Mouse (Mus musculus): ENCODE data around the gene Armc5. TPM values are rescaled to one million over a fixed set of nuclear protein-coding genes. Genes with fewer than 3 reads are reported as not detected.

Gene Armc5
- polyA plus RNA-seq, 2 experiments = 4.6 to 5.2 TPM

DNA sequence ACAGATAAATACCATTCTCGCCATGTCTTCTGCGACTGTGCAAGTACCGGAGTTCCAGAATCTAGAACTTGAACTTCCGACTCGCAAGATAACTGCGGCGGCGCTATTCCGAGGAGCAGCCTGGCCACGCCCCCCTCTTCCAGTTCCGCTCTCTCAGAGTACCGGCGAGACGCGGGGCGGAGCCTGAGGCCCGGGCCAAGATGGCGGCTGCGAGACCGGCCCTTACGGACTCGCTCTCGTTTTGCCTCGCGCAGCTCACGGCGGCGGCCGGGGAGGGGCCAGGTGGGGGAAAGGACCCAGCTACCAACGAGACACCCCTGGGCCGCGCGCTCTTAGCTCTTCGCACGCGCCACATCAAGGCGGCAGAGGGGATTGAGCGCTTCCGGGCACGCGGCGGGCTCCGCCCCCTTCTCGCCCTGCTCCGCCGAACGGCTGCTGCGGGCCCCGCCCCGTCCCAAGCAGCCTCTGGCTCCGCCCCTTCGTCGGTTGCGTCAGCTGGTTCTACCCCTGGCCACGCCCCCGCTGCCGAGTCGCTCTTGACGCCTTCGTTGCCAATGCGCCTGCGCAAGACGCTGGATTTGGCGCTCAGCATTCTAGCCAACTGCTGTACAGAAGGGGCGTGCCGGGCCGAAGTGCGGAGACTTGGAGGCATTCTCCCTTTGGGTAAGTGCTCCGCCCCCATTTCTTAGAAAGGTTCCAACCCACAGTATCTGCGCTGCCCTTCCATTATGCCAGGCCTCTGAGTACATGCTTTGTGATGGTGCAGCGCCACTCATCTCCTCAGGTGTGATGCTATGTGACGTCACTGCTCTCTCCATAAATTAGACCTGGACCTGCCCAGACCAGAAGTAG, 1.0 kb downstream of the Armc5 start, which contains the start of gene 9130023H24Rik:
Gene 9130023H24Rik, minus strand, starts transcription at position 105 of the 852 bp plus-strand sequence.
- DNase-seq (ENCODE audit: low read depth in 3 of 3, low spot score in 3 of 3) = peak; percentile 99 to 100 (median 99)
- Histone ChIP-seq H3K27ac (peak within 1 kb of the TSS; percentile 95), H3K4me3 (ENCODE audit: insufficient read depth in 1 of 2, low read depth in 2 of 2, low read length in 2 of 2) (peak within 1 kb of the TSS; percentile 71 to 97), H3K27me3 (ENCODE audit: control insufficient read depth, insufficient read depth, low read length) (no peaks in the 10 kb centered on the region), H3K9me3 (ENCODE audit: control insufficient read depth, low read length) (no peaks in the 10 kb centered on the region), H3K9ac (replicated peaks) (peak within 1 kb of the TSS; percentile 88), H3K36me3 (replicated peaks; ENCODE audit: control insufficient read depth, insufficient read depth, low read depth) (peaks cover 5% of the 10 kb centered on the region), H3K4me1 (replicated peaks; ENCODE audit: control insufficient read depth in 2 of 2, insufficient read depth in 2 of 2, low read length in 1 of 2) (peaks cover 9 to 10% of the 10 kb centered on the region in 2 experiments), H3K4me2 (ENCODE audit: low read depth) (peak within 1 kb of the TSS; percentile 74)
- under 1% methylated on average over 72 of the region's 72 CpGs for WGBS (ENCODE audit: insufficient replicate concordance)
- TF ChIP-seq EP300 (IDR thresholded peaks at IDR 0.05; ENCODE audit: low read depth) = no peak; the same call in 1 of the 2 replicates
- peak; percentile 47; the same call in 1 of the 2 replicates for TF ChIP-seq CTCF (IDR thresholded peaks at IDR 0.05; ENCODE audit: low read depth)
- ATAC-seq (ENCODE audit: insufficient read depth) = peak; percentile 87

DNA sequence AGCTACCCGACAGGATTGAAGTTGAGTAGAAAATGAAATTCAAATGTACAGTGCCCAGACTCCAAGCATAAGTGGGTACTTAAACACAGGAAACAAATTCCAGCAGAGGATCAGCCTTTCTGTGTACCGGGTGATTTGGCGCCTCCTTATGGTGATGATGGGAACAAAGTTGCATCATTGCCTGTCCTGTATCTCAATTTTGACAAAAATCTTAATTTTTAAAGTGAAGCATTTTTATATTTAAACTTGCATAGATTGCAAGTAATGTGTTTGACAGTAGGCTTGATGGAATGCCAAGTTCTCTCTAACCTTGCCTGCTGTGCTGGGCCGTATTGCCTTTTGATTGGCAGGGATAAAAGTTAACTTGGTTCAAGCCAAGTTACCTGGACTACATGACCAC, 1.8 kb downstream of the Armc5 start:
- H3K9me3 ChIP-seq (ENCODE audit: control insufficient read depth, low read length) = no peaks in the 10 kb centered on the region
- peak overlapping the region; percentile 67 for H3K4me2 ChIP-seq (ENCODE audit: low read depth)
- no peaks in the 10 kb centered on the region for H3K27me3 ChIP-seq (ENCODE audit: control insufficient read depth, insufficient read depth, low read length)
- H3K9ac ChIP-seq (replicated peaks) = peak overlapping the region; percentile 52
- DNase-seq (ENCODE audit: low read depth in 3 of 3, low spot score in 3 of 3) = peak; percentile 52 to 63 (median 57)
- TF ChIP-seq CTCF (IDR thresholded peaks at IDR 0.05; ENCODE audit: low read depth) (peak; percentile 63; the same call in 1 of the 2 replicates), EP300 (IDR thresholded peaks at IDR 0.05; ENCODE audit: low read depth) (peak; percentile 8; the same call in 1 of the 2 replicates)
- H3K27ac ChIP-seq = peak overlapping the region; percentile 76
- H3K4me1 ChIP-seq (replicated peaks; ENCODE audit: control insufficient read depth in 2 of 2, insufficient read depth in 2 of 2, low read length in 1 of 2) = peaks cover 9 to 10% of the 10 kb centered on the region in 2 experiments
- 26% methylated on average over 4 of the region's 4 CpGs for WGBS (ENCODE audit: insufficient replicate concordance)
- H3K4me3 ChIP-seq (ENCODE audit: insufficient read depth in 1 of 2, low read depth in 2 of 2, low read length in 2 of 2) = peak overlapping the region; percentile 63 to 71; a peak in 3 of 4 replicates
- ATAC-seq (ENCODE audit: insufficient read depth) = no peak
- H3K36me3 ChIP-seq (replicated peaks; ENCODE audit: control insufficient read depth, insufficient read depth, low read depth) = peaks cover 5% of the 10 kb centered on the region

DNA sequence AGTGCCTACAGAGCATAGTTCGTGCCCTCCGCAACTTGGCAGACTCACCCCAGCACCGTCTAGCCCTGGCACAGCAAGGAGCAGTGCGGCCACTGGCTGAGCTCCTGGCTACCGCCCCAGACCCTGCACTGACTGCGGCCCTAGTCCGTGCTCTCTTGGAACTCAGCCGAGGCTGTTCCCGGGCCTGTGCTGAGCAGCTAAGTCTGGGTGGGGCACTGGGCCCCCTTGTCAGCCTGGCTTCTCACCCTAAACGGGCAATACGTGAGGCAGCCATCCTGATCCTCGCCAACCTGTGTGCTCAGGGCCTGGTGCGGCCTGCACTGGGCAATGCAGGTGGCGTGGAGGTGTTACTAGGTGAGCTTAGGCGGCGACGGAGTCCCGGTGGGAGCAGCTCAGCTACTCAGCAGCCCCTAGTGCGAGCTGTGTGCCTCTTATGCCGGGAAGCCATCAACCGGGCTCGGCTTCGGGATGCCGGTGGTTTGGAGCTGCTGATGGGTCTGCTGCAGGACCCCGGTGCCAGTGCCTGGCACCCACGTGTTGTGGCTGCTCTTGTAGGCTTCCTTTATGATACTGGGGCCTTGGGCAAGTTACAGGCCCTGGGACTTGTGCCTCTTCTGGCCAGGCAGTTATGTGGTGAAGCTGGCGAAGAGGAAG, 3.1 kb downstream of the Armc5 start:
- no peak overlapping the region for H3K4me3 ChIP-seq (ENCODE audit: insufficient read depth in 1 of 2, low read depth in 2 of 2, low read length in 2 of 2)
- H3K9ac ChIP-seq (replicated peaks) = no peak overlapping the region
- no peak overlapping the region for H3K27ac ChIP-seq
- WGBS (ENCODE audit: insufficient replicate concordance) = 88% methylated on average over 27 of the region's 27 CpGs
- H3K36me3 ChIP-seq (replicated peaks; ENCODE audit: control insufficient read depth, insufficient read depth, low read depth) = peaks cover 5% of the 10 kb centered on the region
- ATAC-seq (ENCODE audit: insufficient read depth) = no peak
- no peak for DNase-seq (ENCODE audit: low read depth in 3 of 3, low spot score in 3 of 3)
- TF ChIP-seq CTCF (IDR thresholded peaks at IDR 0.05; ENCODE audit: low read depth) (no peak), EP300 (IDR thresholded peaks at IDR 0.05; ENCODE audit: low read depth) (no peak)
- no peaks in the 10 kb centered on the region for H3K27me3 ChIP-seq (ENCODE audit: control insufficient read depth, insufficient read depth, low read length)
- H3K4me2 ChIP-seq (ENCODE audit: low read depth) = no peak overlapping the region
- H3K4me1 ChIP-seq (replicated peaks; ENCODE audit: control insufficient read depth in 2 of 2, insufficient read depth in 2 of 2, low read length in 1 of 2) = peaks cover 9 to 10% of the 10 kb centered on the region in 2 experiments
- no peaks in the 10 kb centered on the region for H3K9me3 ChIP-seq (ENCODE audit: control insufficient read depth, low read length)

DNA sequence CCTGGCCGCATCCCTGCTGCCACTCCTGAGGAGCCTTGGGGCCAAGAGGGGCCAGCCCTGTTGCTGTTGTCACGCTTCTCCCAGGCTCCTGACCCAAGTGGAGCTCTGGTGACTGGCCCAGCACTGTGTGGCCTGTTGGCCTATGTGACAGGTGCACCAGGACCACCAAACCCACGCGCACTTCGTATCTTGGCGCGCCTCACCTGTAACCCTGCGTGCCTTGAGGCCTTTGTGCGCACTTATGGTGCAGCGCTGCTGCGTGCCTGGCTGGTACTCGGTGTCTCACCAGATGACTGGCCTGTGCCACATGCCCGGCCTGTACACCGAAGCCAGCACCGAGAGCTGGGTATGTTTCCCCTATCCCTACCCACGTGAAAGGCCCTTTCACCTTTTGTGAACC, 5.2 kb downstream of the Armc5 start:
- DNase-seq (ENCODE audit: low read depth in 3 of 3, low spot score in 3 of 3) (no peak), ATAC-seq (ENCODE audit: insufficient read depth) (no peak)
- Histone ChIP-seq H3K27ac (no peak overlapping the region), H3K4me1 (replicated peaks; ENCODE audit: control insufficient read depth in 2 of 2, insufficient read depth in 2 of 2, low read length in 1 of 2) (peaks cover 13 to 14% of the 10 kb centered on the region in 2 experiments), H3K4me3 (ENCODE audit: insufficient read depth in 1 of 2, low read depth in 2 of 2, low read length in 2 of 2) (no peak overlapping the region), H3K4me2 (ENCODE audit: low read depth) (no peak overlapping the region), H3K27me3 (ENCODE audit: control insufficient read depth, insufficient read depth, low read length) (peaks cover 2% of the 10 kb centered on the region; the same call in 1 of the 2 replicates), H3K9me3 (ENCODE audit: control insufficient read depth, low read length) (no peaks in the 10 kb centered on the region), H3K9ac (replicated peaks) (no peak overlapping the region), H3K36me3 (replicated peaks; ENCODE audit: control insufficient read depth, insufficient read depth, low read depth) (peaks cover 5% of the 10 kb centered on the region)
- WGBS (ENCODE audit: insufficient replicate concordance) = 92% methylated on average over 16 of the region's 16 CpGs
- TF ChIP-seq EP300 (IDR thresholded peaks at IDR 0.05; ENCODE audit: low read depth) (no peak), CTCF (IDR thresholded peaks at IDR 0.05; ENCODE audit: low read depth) (no peak)

DNA sequence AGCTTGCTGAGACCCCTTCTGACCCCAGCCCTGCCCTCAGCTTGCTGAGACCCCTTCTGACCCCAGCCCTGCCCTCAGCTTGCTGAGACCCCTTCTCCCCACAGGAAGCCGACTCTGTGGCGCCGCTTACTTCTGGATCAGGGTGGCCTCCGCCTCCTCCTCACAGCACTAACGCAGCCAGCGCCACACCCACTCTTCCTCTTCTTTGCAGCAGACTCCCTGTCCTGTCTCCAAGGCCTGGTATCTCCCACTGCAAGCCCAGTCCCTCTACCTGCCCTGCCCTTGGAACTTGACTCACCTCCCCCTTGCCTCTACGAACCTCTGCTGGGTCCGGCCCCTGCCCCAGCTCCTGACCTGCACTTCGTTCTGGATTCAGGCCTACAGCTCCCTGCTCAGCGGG, 6.8 kb downstream of the Armc5 start:
- H3K9me3 ChIP-seq (ENCODE audit: control insufficient read depth, low read length) = no peaks in the 10 kb centered on the region
- peaks cover 5% of the 10 kb centered on the region for H3K36me3 ChIP-seq (replicated peaks; ENCODE audit: control insufficient read depth, insufficient read depth, low read depth)
- TF ChIP-seq EP300 (IDR thresholded peaks at IDR 0.05; ENCODE audit: low read depth) (no peak), CTCF (IDR thresholded peaks at IDR 0.05; ENCODE audit: low read depth) (no peak)
- DNase-seq (ENCODE audit: low read depth in 3 of 3, low spot score in 3 of 3) (no peak), ATAC-seq (ENCODE audit: insufficient read depth) (no peak)
- H3K4me3 ChIP-seq (ENCODE audit: insufficient read depth in 1 of 2, low read depth in 2 of 2, low read length in 2 of 2) = no peak overlapping the region
- H3K9ac ChIP-seq (replicated peaks) = no peak overlapping the region
- H3K4me2 ChIP-seq (ENCODE audit: low read depth) = no peak overlapping the region
- H3K27me3 ChIP-seq (ENCODE audit: control insufficient read depth, insufficient read depth, low read length) = peaks cover 2% of the 10 kb centered on the region; the same call in 1 of the 2 replicates
- peaks cover 8 to 13% of the 10 kb centered on the region in 2 experiments for H3K4me1 ChIP-seq (replicated peaks; ENCODE audit: control insufficient read depth in 2 of 2, insufficient read depth in 2 of 2, low read length in 1 of 2)
- WGBS (ENCODE audit: insufficient replicate concordance) = 80% methylated on average over 10 of the region's 10 CpGs
- H3K27ac ChIP-seq = no peak overlapping the region
